Mouse (Mus musculus) macrophage (primary cell): ENCODE data around the gene Rpf1. TPM values are rescaled to one million over a fixed set of nuclear protein-coding genes. Genes with fewer than 3 reads are reported as not detected.

Experiments
- H3K27ac ChIP-seq: fragments of 350-480 bp; formaldehyde crosslinking; 2 replicates; pipeline ENCODE4 v1.9.0; 2021
- H3K36me3 ChIP-seq: fragments of 350-480 bp; formaldehyde crosslinking; 2 replicates; pipeline ENCODE4 v1.9.0; 2021; ENCODE audit errors: inconsistent target
- H3K4me3 ChIP-seq: fragments of 350-480 bp; formaldehyde crosslinking; 2 replicates; pipeline ENCODE4 v1.9.0; 2021; ENCODE audit errors: inconsistent target
- H3K79me2 ChIP-seq: fragments of 350-480 bp; formaldehyde crosslinking; 2 replicates; pipeline ENCODE4 v1.9.0; 2021; ENCODE audit errors: inconsistent target
- WGBS: methylation state at CpG from one replicate; pipeline ENCODE4 v1.1.7; 2026; ENCODE audit warnings: inconsistent platforms; ENCODE audit not compliant: missing documents; 5-methylcytosine and 5-hydroxymethylcytosine counted together
- polyA plus RNA-seq: library from polyadenylated mRNA; stranded (reverse); fragments of 250-400 nt; gene quantifications from 3 replicates; pipeline ENCODE4 v1.2.4, GENCODE M21; 2018; ENCODE audit warnings: inconsistent platforms

The Rpf1 gene
- polyA plus RNA-seq, 1 experiment from 2014 or later, result 58.0 TPM

- Histone ChIP-seq H3K79me2 (no peaks in the 10 kb centered on the region), H3K27ac (no peak overlapping the region), H3K36me3 (no peaks in the 10 kb centered on the region), H3K4me3 (no peak overlapping the region)
- 15% methylated on average over 4 of the region's 4 CpGs for WGBS
Measured at GRCm38 (mm10) chr3:146540521-146541273, 19.5 kb upstream of the Rpf1 start.

DNA sequence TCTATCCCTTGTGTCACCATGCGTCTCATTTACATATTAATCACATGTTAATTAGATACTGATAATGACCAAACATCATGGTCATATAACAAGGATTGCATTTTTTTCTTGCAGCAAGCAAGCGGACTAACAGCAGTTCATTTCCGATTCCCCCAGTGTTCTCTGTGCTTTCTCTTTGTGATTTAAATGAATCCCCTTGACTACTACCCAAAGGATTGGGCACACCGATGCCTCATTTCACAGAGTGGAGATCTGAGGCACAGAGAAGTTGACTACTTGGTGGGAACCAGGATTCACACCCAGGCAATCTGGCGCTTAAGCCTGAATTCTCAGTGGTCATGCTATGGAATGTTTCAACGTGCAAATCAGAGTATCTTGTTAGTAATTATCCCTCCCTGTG is 13.8 kb upstream of the Rpf1 start:
- Histone ChIP-seq H3K79me2 (no peaks in the 10 kb centered on the region), H3K36me3 (no peaks in the 10 kb centered on the region), H3K27ac (no peak overlapping the region), H3K4me3 (no peak overlapping the region)
- WGBS, result 87% methylated on average over 6 of the region's 6 CpGs

DNA sequence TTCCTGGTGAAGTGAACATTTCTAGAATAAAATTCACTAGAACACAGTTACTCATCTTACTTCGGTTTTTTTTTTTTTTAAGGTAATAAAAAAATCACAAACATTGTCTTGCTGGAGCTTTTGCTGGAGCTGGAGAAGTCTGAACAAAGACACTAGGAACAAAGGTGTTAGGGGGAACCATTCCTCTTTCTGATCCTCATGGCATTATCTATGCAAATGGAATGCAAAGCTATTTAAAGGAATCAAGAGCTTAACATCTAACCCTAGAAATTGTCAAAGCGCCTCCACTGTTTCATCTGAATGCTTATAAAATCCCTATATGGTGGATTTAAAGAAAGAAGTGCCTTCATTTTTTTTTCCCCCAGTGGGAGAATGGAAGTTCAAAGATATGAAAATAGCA is 7.1 kb upstream of the Rpf1 start:
- Histone ChIP-seq H3K4me3 (no peak overlapping the region), H3K27ac (no peak overlapping the region), H3K79me2 (no peaks in the 10 kb centered on the region), H3K36me3 (no peaks in the 10 kb centered on the region)
- 74% methylated on average over 2 of the region's 2 CpGs for WGBS

GRCm38 (mm10) chr3:146521652-146522020 is 407 bp upstream of the Rpf1 start:
- peaks cover 41% of the 10 kb centered on the region for H3K79me2 ChIP-seq
- H3K27ac ChIP-seq, result peak overlapping the region; percentile 55
- whole genome bisulfite sequencing, result 29% methylated on average over 8 of the region's 8 CpGs
- peak overlapping the region; percentile 77 for H3K4me3 ChIP-seq
- peaks cover 13% of the 10 kb centered on the region for H3K36me3 ChIP-seq

- Histone ChIP-seq H3K79me2 (peaks cover 52% of the 10 kb centered on the region), H3K27ac (peak overlapping the region; percentile 46)
- WGBS, result 43% methylated on average over 5 of the region's 5 CpGs
Measured at GRCm38 (mm10) chr3:146520226-146520797, 917 bp downstream of the Rpf1 start.

DNA sequence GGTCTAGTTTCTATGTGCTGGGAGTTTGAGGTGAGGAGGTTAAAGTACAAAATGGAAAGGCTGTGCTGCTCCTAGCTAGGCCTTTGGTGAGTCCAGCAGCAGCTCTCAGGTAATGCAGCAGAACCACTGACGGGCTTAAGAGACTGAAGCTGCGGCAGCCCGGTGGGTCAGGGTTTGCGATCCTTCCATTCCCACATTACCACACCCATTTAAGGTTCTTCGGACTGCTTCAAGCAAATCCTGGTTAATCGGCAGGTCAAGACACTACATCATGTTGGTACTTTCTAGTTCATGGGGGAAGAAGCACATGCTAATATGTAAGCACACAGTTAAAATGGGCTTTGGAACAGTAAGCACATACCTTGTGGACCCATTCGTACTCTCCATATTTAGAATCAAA is 14.5 kb downstream of the Rpf1 start:
- WGBS, result 91% methylated on average over 7 of the region's 7 CpGs
- no peak overlapping the region for H3K4me3 ChIP-seq
- no peak overlapping the region for H3K27ac ChIP-seq
- H3K36me3 ChIP-seq, result peaks cover 62% of the 10 kb centered on the region
- H3K79me2 ChIP-seq, result peaks cover 53% of the 10 kb centered on the region

More at GRCm38 (mm10) chr3:146520226-146520797, 917 bp downstream of the Rpf1 start:
- H3K4me3 ChIP-seq, result peak overlapping the region; percentile 77
- peaks cover 22% of the 10 kb centered on the region for H3K36me3 ChIP-seq

GRCm38 (mm10) chr3:146501601-146502123 is 19.6 kb downstream of the Rpf1 start:
- H3K36me3 ChIP-seq, result peaks cover 23% of the 10 kb centered on the region; the same call in 1 of the 2 replicates
- H3K4me3 ChIP-seq, result peak overlapping the region; percentile 89; the same call in 1 of the 2 replicates
- peaks cover 67% of the 10 kb centered on the region for H3K79me2 ChIP-seq
- H3K27ac ChIP-seq, result 0 out of 2 replicates have a peak overlapping the region, but pooled peaks have one; percentile 88
- 78% methylated on average over 5 of the region's 5 CpGs for WGBS

- Histone ChIP-seq H3K27ac (peak overlapping the region; percentile 88), H3K36me3 (peaks cover 15% of the 10 kb centered on the region; the same call in 1 of the 2 replicates), H3K4me3 (peak overlapping the region; percentile 89), H3K79me2 (peaks cover 59% of the 10 kb centered on the region)
- WGBS, result 13% methylated on average over 5 of the region's 5 CpGs
Measured at GRCm38 (mm10) chr3:146500810-146501201, 20.4 kb downstream of the Rpf1 start.

DNA sequence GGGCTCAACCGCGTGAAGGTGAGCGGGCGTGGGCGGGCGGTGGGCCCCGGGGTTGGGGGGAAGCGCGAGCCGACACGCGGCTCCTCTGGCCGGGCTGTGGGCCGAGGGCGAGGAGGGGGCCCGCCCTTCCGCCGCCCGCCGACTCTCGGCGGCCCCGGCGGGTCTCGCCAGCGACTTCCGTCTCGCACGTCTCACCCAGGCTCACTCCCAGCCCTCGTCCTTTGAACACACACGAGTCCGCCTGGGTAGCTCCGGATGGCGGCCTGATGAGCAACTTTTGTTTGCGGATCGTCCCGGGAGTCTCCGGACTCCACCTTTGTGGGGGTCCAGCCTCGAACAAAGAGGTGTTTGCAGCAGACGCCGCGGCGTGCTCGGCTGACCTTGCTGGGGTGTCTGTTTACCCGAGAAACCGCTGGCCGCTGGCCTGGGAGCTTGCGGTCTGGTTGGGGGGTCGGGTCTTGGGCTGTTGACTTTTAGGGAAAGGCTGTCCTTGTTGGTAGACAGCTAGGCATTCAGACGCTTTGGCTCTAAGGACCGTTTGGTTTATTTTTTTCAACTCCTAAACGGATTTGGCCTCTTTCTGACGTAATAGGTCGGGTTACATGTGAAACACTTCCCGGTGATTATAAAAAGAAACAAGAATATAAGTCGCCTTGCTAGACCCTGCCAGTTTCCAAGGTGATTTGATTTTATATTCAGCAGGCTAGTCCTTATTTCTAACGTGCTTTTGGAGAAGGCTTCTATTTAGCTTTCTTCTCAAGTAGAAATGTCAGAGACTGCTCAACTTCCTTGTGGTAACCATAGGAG is 21.0 kb downstream of the Rpf1 start:
- peak overlapping the region; percentile 89 for H3K4me3 ChIP-seq
- H3K27ac ChIP-seq, result peak overlapping the region; percentile 88
- H3K36me3 ChIP-seq, result peaks cover 11% of the 10 kb centered on the region; the same call in 1 of the 2 replicates
- peaks cover 53% of the 10 kb centered on the region for H3K79me2 ChIP-seq
- WGBS, result 1% methylated on average over 52 of the region's 57 CpGs

- WGBS, result under 1% methylated on average over 69 of the region's 88 CpGs
Measured at GRCm38 (mm10) chr3:146499431-146500002, 21.7 kb downstream of the Rpf1 start, which contains the start of the genes Spata1 and Gng5. Spata1 (minus strand) TSS chr3:146499753. Gng5 (plus strand) TSS chr3:146499807.

DNA sequence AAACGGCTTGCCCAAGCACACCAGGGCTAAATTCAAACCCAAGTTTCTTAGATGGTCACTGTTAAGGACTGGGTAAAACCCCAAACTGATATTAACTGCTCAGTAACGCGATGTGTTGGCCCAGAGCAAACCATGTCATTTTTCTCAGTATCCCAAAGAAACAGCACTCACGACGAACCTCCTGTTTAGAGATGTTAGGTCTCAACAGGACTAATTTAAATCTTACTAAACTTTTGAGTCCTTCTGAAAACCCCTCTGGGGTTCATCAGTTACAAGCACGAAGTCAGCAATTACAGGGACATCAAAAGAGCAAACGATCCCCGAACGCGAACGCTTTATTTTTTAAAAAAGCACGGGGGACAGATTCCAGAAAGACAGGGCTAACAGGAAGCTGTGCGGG is 22.2 kb downstream of the Rpf1 start:
- H3K36me3 ChIP-seq, result peaks cover under 1% of the 10 kb centered on the region; the same call in 1 of the 2 replicates
- peak overlapping the region; percentile 48 for H3K27ac ChIP-seq
- peak overlapping the region; percentile 45 for H3K4me3 ChIP-seq
- peaks cover 40% of the 10 kb centered on the region for H3K79me2 ChIP-seq
- WGBS, result 1% methylated on average over 12 of the region's 13 CpGs

More at GRCm38 (mm10) chr3:146499431-146500002, 21.7 kb downstream of the Rpf1 start, which contains the start of the genes Spata1 and Gng5:
- Histone ChIP-seq H3K27ac (peak within 1 kb of the TSS; percentile 88), H3K79me2 (peaks cover 46% of the 10 kb centered on the region), H3K4me3 (peak within 1 kb of the TSS; percentile 89), H3K36me3 (peaks cover 6% of the 10 kb centered on the region; the same call in 1 of the 2 replicates)

DNA sequence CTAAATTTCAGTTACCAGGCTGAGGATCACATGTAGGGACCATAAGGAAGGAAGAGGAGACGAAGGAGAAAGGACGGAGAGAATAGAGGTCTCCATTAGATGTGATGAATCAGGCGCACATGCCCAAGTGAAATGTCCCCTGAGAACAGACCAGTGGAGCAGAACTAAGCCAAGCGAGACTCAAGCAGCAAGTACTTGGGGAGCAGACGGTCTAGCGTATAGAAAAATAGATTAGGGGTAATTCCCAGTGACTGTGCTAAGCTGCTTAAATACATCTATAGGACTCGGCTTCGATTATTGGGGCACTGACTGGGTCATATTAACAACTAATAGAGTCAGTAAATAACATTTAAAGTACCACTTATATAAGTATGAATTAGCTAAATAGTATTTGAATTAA is 26.3 kb downstream of the Rpf1 start:
- Histone ChIP-seq H3K4me3 (no peak overlapping the region), H3K79me2 (no peaks in the 10 kb centered on the region), H3K36me3 (no peaks in the 10 kb centered on the region), H3K27ac (no peak overlapping the region)
- 92% methylated on average over 7 of the region's 8 CpGs for WGBS

DNA sequence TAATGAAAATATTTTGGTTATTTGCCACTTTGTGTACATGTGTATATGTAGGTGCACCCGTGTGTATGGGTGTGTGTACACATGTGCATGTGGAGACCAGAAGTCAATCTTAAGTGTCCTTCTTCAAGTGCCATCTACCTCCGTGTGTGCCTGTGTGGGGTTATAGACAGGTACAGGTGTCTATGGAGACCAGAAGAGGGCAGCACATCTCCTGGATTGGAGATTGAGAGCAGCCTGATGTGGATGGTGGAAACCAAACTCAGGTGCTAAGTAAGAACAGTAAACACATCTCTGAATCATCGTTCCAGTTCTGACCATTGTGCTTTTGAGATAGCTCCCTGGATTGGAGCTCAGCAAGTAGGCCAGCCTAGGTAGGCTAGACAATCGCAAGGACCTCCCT is 34.8 kb downstream of the Rpf1 start:
- WGBS, result 97% methylated on average over 4 of the region's 4 CpGs
- no peaks in the 10 kb centered on the region for H3K79me2 ChIP-seq

DNA sequence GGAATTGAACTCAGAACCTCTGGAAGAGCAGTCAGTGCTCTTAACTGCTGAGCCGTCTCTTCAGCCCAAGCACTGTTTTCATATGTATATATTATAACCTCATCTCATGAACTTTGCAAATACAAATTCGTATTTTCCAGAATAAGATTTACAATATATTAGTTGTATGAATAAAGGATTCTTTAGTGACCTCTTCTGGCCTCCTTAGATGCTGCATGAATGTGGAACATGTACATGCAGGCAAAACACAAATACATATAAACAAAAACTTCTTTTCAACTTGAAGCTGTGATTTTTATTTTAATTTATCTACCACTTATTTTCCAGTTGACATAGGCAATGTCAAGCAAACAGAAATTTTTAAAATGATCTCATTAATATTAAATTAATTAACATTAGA is 39.2 kb downstream of the Rpf1 start:
- 73% methylated on average over 2 of the region's 2 CpGs for WGBS
- H3K79me2 ChIP-seq, result no peaks in the 10 kb centered on the region
- H3K4me3 ChIP-seq, result no peak overlapping the region

More for the DNA sequence above, 34.8 kb downstream of the Rpf1 start:
- H3K27ac ChIP-seq, result no peak overlapping the region
- no peak overlapping the region for H3K4me3 ChIP-seq
- no peaks in the 10 kb centered on the region for H3K36me3 ChIP-seq

More for the DNA sequence above, 39.2 kb downstream of the Rpf1 start:
- no peaks in the 10 kb centered on the region for H3K36me3 ChIP-seq
- no peak overlapping the region for H3K27ac ChIP-seq
